Mouse (Mus musculus) hindbrain, embryonic 10.5 days (tissue): Measurements from ENCODE around the gene 1700021F07Rik. TPM values are rescaled to one million over a fixed set of nuclear protein-coding genes. Genes with fewer than 3 reads are reported as not detected.

Experiments
- polyA plus RNA-seq: library from polyadenylated mRNA; unstranded; fragments of >200 nt; fragmentation: Nextera tagmentation; extraction: Ambion mirVana; gene quantifications from 2 replicates; pipeline ENCODE4 v1.2.1, GENCODE M21; 2016

Gene 1700021F07Rik
- polyA plus RNA-seq, 1 experiment from 2014 or later = not detected

Other genes with a start within 250 kb of the 1700021F07Rik start
- gene Pmepa1, start 246.1 kb upstream of the 1700021F07Rik start, polyA plus RNA-seq = 1.3 and 2.9 TPM in 2 replicates
- not detected in 2 replicates for gene Ankrd60, start 55.8 kb downstream of the 1700021F07Rik start, polyA plus RNA-seq
- 25.9 and 31.4 TPM in 2 replicates for gene Rab22a, start 137.2 kb downstream of the 1700021F07Rik start, polyA plus RNA-seq
- gene 1700010B08Rik, start 196.8 kb downstream of the 1700021F07Rik start, polyA plus RNA-seq = not detected in 2 replicates
- 11.7 and 14.9 TPM in 2 replicates for gene Vapb, start 214.9 kb downstream of the 1700021F07Rik start, polyA plus RNA-seq